Mouse (Mus musculus): ENCODE data around the gene Serpina9.
"Not testable (repeated sequence)": the region's sequence is repeated elsewhere in the genome, so short reads cannot be mapped to it uniquely, and the experiment has no call there.

Serpina9 gene

DNA sequence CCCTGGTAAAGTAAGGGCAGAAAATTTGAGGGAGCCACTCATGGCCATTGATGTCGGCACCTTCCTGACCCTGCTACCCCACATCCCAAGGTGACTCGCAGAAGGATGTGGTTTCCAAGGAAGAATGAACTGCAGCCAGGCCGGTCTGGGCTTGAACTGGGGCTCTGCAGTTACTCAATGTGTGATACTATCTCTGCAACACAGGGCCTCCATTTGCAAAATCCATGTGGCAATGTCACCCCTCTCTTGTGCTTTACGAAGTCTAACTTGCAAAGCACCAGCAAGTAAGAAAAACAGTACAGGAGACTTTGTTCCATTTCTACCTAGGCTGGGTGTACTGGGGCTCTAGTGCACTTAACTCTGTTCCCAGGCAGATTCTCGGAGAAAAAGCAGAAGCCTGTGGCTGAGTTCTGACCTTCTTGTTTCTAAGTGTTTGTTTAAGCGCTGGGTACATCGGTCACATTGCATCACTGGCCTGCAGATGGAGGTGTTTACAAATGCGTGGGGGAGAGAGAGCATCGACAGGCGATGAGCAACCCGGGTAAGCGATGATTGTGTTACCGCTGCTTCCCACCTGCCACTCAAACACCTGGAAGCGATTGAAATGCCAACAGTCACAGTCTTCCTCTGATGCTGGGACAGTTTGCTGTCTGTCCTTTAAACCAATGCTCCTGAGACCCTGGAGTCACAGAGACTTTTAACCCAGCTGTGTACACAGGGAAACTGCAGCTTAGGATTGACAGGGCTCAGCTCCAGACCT lies 24.6 kb downstream of the Serpina9 start:
- DNase-seq, result no peak

- DNase-seq, result no peak
Measured at GRCm38 (mm10) chr12:103985868-103986267, 27.7 kb downstream of the Serpina9 start.

DNA sequence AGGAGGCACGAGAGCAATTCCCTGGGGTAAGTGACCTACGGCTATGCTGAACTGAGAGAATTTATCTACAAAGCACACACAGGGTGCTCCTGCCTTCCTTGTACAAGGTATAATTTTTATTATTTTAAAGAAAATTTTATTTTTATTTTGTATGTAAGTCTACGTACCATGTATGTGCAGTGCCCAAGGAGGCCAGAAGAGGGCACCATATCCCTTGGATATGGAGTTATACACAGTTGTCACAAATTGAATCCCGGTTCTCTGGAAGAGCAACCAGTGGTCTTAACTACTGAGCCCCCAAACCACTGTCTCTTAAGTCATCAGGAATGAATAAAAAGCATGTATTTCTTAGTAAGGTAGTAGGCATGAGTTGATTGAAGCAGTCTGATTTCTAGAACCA lies 28.6 kb downstream of the Serpina9 start:
- no peak for DNase-seq

DNA sequence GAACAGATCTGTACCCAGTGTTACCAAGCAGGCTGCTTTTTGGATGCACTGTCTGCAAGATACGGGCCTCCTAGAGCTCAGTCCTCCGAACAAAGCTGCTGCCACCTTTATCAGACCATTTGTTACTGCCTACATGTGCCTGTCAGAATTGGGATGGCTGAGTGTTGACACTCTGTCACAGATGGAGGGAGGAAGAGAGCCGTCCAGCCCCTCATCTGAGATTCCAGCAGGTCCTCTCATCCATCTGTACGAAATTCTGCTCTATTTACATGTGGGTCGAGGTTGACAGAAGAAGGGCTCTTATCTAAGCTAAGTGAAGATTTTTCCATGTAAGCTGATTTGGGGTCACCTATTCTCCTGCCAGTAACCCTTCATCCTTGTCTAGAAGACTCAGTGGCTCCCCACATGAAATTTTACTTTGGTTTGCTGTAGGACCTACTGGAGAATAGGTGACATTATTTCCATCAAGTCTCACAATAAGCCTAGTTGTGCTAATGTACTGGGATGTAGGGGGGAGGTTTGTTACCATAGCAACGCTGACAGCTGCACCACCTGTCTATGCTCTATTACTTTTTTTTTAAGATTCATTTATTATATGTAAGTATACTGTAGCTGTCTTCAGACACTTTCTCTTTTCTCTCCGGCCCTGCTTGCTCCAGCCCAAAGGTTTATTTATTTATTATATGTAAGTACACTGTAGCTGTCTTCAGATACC lies 31.8 kb downstream of the Serpina9 start:
- DNase-seq, result no peak

DNA sequence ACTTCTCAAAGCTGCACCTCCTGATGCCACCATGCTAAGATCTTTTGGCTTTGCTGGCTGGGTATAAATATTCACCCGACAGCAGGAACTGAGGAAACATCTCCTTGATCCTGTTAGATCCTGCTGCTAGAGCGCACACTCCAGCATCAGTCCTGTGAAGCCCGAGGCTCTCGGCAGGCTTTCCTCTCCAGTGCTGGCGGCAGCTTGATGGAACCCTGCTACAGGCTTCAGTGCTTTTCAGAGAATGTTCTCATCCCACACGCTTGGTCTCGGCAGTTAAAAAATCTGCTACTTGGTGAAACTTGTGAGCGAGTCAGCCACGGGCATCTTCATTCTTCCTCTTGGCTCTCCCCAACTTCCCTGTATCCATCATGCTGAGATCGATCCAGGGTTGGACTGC lies 35.3 kb downstream of the Serpina9 start:
- no peak for DNase-seq

DNA sequence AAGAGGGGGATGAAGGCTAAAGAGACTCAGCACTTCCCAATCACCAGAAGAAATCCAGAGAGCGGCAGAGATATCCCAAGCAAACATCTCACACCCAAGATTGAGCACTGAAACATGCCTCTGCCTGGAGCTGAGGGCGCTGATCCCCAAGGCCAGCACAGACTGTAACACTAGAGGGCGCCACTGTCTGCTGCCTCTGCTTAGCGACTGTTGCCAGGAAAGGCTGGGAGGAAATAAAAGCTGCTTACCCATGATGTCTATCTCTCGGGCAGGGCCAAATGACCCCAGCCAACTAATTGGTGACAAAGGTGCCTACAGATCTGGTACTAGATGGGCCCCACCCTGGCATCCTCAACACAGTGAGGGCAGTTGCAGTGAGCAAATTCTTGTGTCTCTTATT lies 35.7 kb downstream of the Serpina9 start:
- no peak for DNase-seq

GRCm38 (mm10) chr12:103977060-103977459 lies 36.5 kb downstream of the Serpina9 start:
- DNase-seq, result no peak

- no peak for DNase-seq
Measured at GRCm38 (mm10) chr12:103971080-103971479, 42.5 kb downstream of the Serpina9 start.

GRCm38 (mm10) chr12:103969577-103970116 lies 43.9 kb downstream of the Serpina9 start:
- no peak for DNase-seq

DNA sequence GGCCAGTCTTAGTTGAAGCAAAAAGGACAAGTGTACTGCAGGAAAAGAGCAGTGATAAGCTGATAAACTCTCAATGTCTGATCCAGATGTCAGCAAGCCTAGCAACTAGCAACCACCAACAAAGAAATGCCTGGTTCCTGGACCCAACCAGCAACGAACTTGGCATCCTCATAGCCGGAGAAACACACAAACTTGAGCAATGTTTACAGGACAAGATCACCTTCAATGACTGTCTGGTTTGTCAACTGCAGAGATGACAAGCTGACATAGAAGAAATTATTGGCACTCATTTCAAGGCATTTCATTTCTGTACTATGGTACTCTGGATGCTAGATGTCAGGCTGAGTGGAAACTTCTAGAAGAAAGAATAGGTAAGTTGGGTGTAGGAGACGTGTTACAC lies 46.8 kb downstream of the Serpina9 start:
- no peak for DNase-seq

DNA sequence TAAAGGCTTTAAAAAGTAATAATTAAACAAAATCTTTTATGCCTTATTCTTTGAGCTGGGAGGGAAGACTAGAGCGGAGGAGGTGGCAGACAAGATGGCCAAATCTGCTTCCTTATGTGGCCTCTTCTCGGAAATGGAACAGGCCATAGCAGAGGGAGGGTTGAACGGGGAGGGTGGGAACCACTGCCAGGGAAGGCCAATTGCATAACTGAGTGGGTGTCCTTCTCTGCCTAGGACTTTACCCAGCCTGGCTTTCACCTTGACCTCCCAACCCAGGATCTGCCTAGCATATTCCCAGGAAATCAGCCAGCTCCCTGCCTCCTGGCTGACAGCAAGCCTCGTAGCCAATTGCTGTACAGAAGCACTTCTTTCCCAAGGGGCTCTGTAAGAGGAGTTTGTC lies 50.3 kb downstream of the Serpina9 start:
- DNase-seq, result peak; percentile 81

- no peak for DNase-seq
Measured at GRCm38 (mm10) chr12:103962860-103963259, 50.7 kb downstream of the Serpina9 start.

GRCm38 (mm10) chr12:103962337-103962736 lies 51.2 kb downstream of the Serpina9 start:
- DNase-seq, result no peak

DNA sequence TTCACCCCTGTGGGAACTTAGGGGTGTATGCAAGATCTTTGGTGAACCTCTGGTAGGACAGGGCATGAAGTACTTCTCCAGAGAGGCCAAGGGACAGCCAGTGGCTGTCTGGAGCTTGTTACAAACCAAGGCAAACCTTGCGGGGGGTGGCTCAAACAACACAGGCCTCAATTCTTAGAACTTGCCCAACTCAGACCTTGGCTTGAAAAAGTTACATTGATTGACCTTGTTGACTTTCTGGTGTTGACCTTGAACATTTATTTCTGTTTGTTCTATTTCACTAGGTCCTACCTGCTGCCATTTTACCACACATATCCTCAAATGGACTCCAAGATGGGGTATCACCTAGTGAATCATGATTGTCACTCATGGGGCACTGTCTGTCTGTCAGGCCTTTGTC lies 51.8 kb downstream of the Serpina9 start:
- DNase-seq, result no peak

- no peak for DNase-seq
Measured at GRCm38 (mm10) chr12:103958798-103959197, 54.8 kb downstream of the Serpina9 start, which contains the start of gene Serpina1e. Serpina1e (minus strand) TSS chr12:103958975.

DNA sequence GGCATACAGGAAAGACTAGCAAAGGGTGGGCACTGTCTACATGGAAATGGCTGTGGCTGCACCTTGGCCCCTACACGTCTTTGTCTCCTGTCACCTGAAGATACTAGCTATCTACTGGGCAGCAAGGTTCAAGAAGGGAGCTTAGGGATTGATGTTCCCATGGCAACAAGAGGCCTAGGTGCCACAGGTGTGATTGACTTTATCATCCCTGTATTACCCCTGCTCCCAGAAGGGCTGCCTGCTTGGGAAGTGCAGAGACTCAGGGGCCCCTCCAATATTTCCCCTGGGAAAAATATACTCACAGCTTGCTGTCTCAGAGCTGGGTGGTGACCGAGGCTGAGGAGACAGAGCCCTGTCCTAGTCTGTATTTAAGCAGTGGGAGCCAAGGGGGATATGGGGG lies 57.0 kb downstream of the Serpina9 start:
- DNase-seq, result not testable (repeated sequence)

GRCm38 (mm10) chr12:103952972-103953371 lies 60.6 kb downstream of the Serpina9 start:
- not testable (repeated sequence) for DNase-seq

- peak; percentile 64 for DNase-seq
Measured at GRCm38 (mm10) chr12:103946243-103946642, 67.3 kb downstream of the Serpina9 start.

Data from heart, adult 11 months (tissue).